Mouse (Mus musculus) bone marrow, adult 2 months (tissue): ENCODE data around the gene Nefh.

Experiments used
- CTCF ChIP-seq: fragments of 200-500 bp; IDR thresholded peaks from 2 replicates; pipeline ENCODE4 v1.5.1; 2011; ENCODE audit warnings: low read length, control low read depth; ENCODE audit not compliant: control insufficient read depth, insufficient read depth
- POLR2A ChIP-seq: fragments of 200-500 bp; IDR thresholded peaks from 2 replicates; pipeline ENCODE4 v1.6.1; 2011; ENCODE audit warnings: low read depth, mild to moderate bottlenecking, control low read depth, low read length, borderline replicate concordance; ENCODE audit not compliant: control insufficient read depth

- TF ChIP-seq POLR2A (no peak), CTCF (no peak)
These were observed 11.6 kb downstream of the Nefh start for GRCm38 (mm10) chr11:4936243-4936642.
